Comparison of ENCODE assay signal across 17 mouse cellular contexts in genomic region chr6:134718668-134719065, GRCm38 (mm10).
DNase-seq lines count a peak whose midpoint lies in the region; ATAC-seq and TF ChIP-seq lines count a peak whose summit lies in the region.
"Had no signal": no experiment of that assay in that cellular context is flagged by ENCODE, and none has a peak within 500 bp of the region (broad histone marks: within the 10 kb centered on the region; RNA-seq: fewer than 3 reads in every experiment).

No protein-coding gene starts in this region.

- peaks cover 22% of the 10 kb centered on the region for H3K36me3 ChIP-seq in liver, adult 2 months (ENCODE audit: control insufficient read depth, insufficient read depth, low read length)
- peaks cover 4% of the 10 kb centered on the region; the same call in 1 of the 2 replicates for H3K36me3 ChIP-seq in liver, embryonic 11.5 days (ENCODE audit: control insufficient read depth, insufficient read depth, low read length)
- peaks cover 7% of the 10 kb centered on the region; the same call in 1 of the 2 replicates for H3K36me3 ChIP-seq in intestine, embryonic 16.5 days (ENCODE audit: control insufficient read depth, insufficient read depth, low read length)
- peaks cover 21% of the 10 kb centered on the region for H3K36me3 ChIP-seq in kidney, embryonic 16.5 days (ENCODE audit: insufficient read depth, low read length)

- no peaks in the 10 kb centered on the region for H3K9me3 ChIP-seq in liver, embryonic 11.5 days (ENCODE audit: control insufficient read depth, low read length)
- no peaks in the 10 kb centered on the region for H3K9me3 ChIP-seq in intestine, embryonic 16.5 days (ENCODE audit: control insufficient read depth, low read length)
- no peaks in the 10 kb centered on the region for H3K9me3 ChIP-seq in kidney, embryonic 16.5 days (ENCODE audit: low read length)
- H3K9me3 ChIP-seq: embryonic facial prominence, embryonic 12.5 days; forebrain, embryonic 13.5 days; limb, embryonic 13.5 days; liver, embryonic 15.5 days; midbrain, embryonic 13.5 days; neural tube, embryonic 13.5 days had no signal

- 81% methylated on average over 11 of the region's 11 CpGs for WGBS in liver, adult 2 months
- WGBS in liver, embryonic 11.5 days, result 90% methylated on average over 11 of the region's 11 CpGs
- 80% methylated on average over 11 of the region's 11 CpGs for WGBS in intestine, embryonic 16.5 days
- 87% methylated on average over 11 of the region's 11 CpGs for WGBS in kidney, embryonic 16.5 days

- no peak for TF ChIP-seq POLR2A in liver, adult 2 months (IDR thresholded peaks at IDR 0.05; ENCODE audit: extremely low read depth, insufficient read depth, low read length)

- no peak overlapping the region for H3K27ac ChIP-seq in liver, adult 2 months (replicated peaks; ENCODE audit: insufficient read depth, low read depth, low read length)
- no peak overlapping the region for H3K27ac ChIP-seq in liver, embryonic 11.5 days (ENCODE audit: low read depth, low read length)
- H3K27ac ChIP-seq in intestine, embryonic 16.5 days (ENCODE audit: low read length), result peak overlapping the region; percentile 77
- H3K27ac ChIP-seq in kidney, embryonic 16.5 days (ENCODE audit: low read length), result no peak overlapping the region
- H3K27ac ChIP-seq: embryonic facial prominence, embryonic 12.5 days; forebrain, embryonic 13.5 days; hindbrain, postnatal 0 days; limb, embryonic 13.5 days; liver, embryonic 15.5 days; midbrain, embryonic 13.5 days; neural tube, embryonic 13.5 days had no signal

- H3K27me3 ChIP-seq in liver, adult 2 months (ENCODE audit: control insufficient read depth, insufficient read depth, low read length), result no peaks in the 10 kb centered on the region
- no peaks in the 10 kb centered on the region for H3K27me3 ChIP-seq in liver, embryonic 11.5 days (replicated peaks; ENCODE audit: control insufficient read depth, insufficient read depth, low read length)
- no peaks in the 10 kb centered on the region for H3K27me3 ChIP-seq in intestine, embryonic 16.5 days (replicated peaks; ENCODE audit: control insufficient read depth, insufficient read depth, low read length)
- no peaks in the 10 kb centered on the region for H3K27me3 ChIP-seq in kidney, embryonic 16.5 days (ENCODE audit: insufficient read depth, low read length)
- H3K27me3 ChIP-seq: embryonic facial prominence, embryonic 12.5 days; forebrain, embryonic 13.5 days; limb, embryonic 13.5 days; liver, embryonic 15.5 days; midbrain, embryonic 13.5 days; neural tube, embryonic 13.5 days had no signal

- no peak overlapping the region for H3K4me2 ChIP-seq in liver, embryonic 11.5 days
- no peak overlapping the region for H3K4me2 ChIP-seq in intestine, embryonic 16.5 days (ENCODE audit: low read depth, low read length)
- H3K4me2 ChIP-seq in kidney, embryonic 16.5 days (replicated peaks; ENCODE audit: low read depth, low read length), result no peak overlapping the region
- H3K4me2 ChIP-seq: embryonic facial prominence, embryonic 12.5 days; forebrain, embryonic 13.5 days; limb, embryonic 13.5 days; liver, embryonic 15.5 days; midbrain, embryonic 13.5 days; neural tube, embryonic 13.5 days had no signal

- H3K4me1 ChIP-seq in liver, adult 2 months (ENCODE audit: control insufficient read depth, insufficient read depth, low read length), result peaks cover 5% of the 10 kb centered on the region
- H3K4me1 ChIP-seq in liver, embryonic 11.5 days (replicated peaks; ENCODE audit: control insufficient read depth, insufficient read depth, low read length), result peaks cover 8% of the 10 kb centered on the region
- H3K4me1 ChIP-seq in intestine, embryonic 16.5 days (ENCODE audit: control insufficient read depth, insufficient read depth, low read length), result peaks cover 22% of the 10 kb centered on the region
- 0 out of 2 replicates have a peak, but pooled peaks cover 3% of the 10 kb centered on the region for H3K4me1 ChIP-seq in kidney, embryonic 16.5 days (ENCODE audit: insufficient read depth, low read length)
- H3K4me1 ChIP-seq: embryonic facial prominence, embryonic 12.5 days; forebrain, embryonic 13.5 days; limb, embryonic 13.5 days; midbrain, embryonic 13.5 days; neural tube, embryonic 13.5 days had no signal

- no peak for ATAC-seq in liver, embryonic 11.5 days (replicated peaks; ENCODE audit: low FRiP score)
- ATAC-seq in intestine, embryonic 16.5 days, result peak; percentile 59
- peak; percentile 47; the same call in 1 of the 2 replicates for ATAC-seq in kidney, embryonic 16.5 days (ENCODE audit: low FRiP score, low TSS enrichment)
- ATAC-seq in CD4-positive, CD25-positive, alpha-beta regulatory T cell, adult 4 months, result no peak
- ATAC-seq: forebrain, embryonic 13.5 days; hindbrain, postnatal 0 days; midbrain, embryonic 13.5 days had no signal

- TF ChIP-seq CTCF in liver, adult 2 months (IDR thresholded peaks at IDR 0.05; ENCODE audit: low read depth, low read length), result no peak

- peak; percentile 55 for DNase-seq in liver, adult 2 months (ENCODE audit: extremely low read depth, low read depth, low spot score)
- DNase-seq in liver, embryonic 11.5 days (ENCODE audit: low spot score), result no peak
- DNase-seq in cerebellum, adult 18-20 months, result no peak
- DNase-seq in cerebellum, adult 9-11 months, result no peak
- DNase-seq: cerebellum, postnatal 10 days; gastrocnemius, postnatal 14 days had no signal

- no peak overlapping the region for H3K9ac ChIP-seq in liver, adult 2 months (ENCODE audit: low read depth, low read length)
- no peak overlapping the region for H3K9ac ChIP-seq in liver, embryonic 11.5 days (ENCODE audit: low read depth, low read length)
- no peak overlapping the region for H3K9ac ChIP-seq in intestine, embryonic 16.5 days (ENCODE audit: low read depth, low read length)
- no peak overlapping the region for H3K9ac ChIP-seq in kidney, embryonic 16.5 days (replicated peaks; ENCODE audit: low read length)
- H3K9ac ChIP-seq: embryonic facial prominence, embryonic 12.5 days; forebrain, embryonic 13.5 days; limb, embryonic 13.5 days; liver, embryonic 15.5 days; midbrain, embryonic 13.5 days; neural tube, embryonic 13.5 days had no signal

- no peak overlapping the region for H3K4me3 ChIP-seq in liver, adult 2 months (ENCODE audit: insufficient read depth, low read depth, low read length)
- H3K4me3 ChIP-seq in liver, embryonic 11.5 days (ENCODE audit: low read depth, low read length), result no peak overlapping the region
- H3K4me3 ChIP-seq in intestine, embryonic 16.5 days (ENCODE audit: low read length), result no peak overlapping the region
- H3K4me3 ChIP-seq in kidney, embryonic 16.5 days (ENCODE audit: low read length), result no peak overlapping the region
- H3K4me3 ChIP-seq: embryonic facial prominence, embryonic 12.5 days; erythroblast, embryonic 14.5 days; forebrain, embryonic 13.5 days; limb, embryonic 13.5 days; liver, embryonic 15.5 days; midbrain, embryonic 13.5 days; neural tube, embryonic 13.5 days had no signal

- no peaks in the 10 kb centered on the region for H3K79me2 ChIP-seq in liver, adult 2 months (ENCODE audit: control insufficient read depth, insufficient read depth, low read length)

Comparison
In these comparisons a context has a peak if more than half of its experiments do, and no peak if none do; other contexts are left out.
1. ATAC-seq: peak in intestine, embryonic 16.5 days (single experiment) and kidney, embryonic 16.5 days (single experiment); none in liver, embryonic 11.5 days (single experiment) and CD4-positive, CD25-positive, alpha-beta regulatory T cell, adult 4 months (single experiment).